Comparison of ENCODE assay signal across 9 mouse cellular contexts in the genomic region with DNA sequence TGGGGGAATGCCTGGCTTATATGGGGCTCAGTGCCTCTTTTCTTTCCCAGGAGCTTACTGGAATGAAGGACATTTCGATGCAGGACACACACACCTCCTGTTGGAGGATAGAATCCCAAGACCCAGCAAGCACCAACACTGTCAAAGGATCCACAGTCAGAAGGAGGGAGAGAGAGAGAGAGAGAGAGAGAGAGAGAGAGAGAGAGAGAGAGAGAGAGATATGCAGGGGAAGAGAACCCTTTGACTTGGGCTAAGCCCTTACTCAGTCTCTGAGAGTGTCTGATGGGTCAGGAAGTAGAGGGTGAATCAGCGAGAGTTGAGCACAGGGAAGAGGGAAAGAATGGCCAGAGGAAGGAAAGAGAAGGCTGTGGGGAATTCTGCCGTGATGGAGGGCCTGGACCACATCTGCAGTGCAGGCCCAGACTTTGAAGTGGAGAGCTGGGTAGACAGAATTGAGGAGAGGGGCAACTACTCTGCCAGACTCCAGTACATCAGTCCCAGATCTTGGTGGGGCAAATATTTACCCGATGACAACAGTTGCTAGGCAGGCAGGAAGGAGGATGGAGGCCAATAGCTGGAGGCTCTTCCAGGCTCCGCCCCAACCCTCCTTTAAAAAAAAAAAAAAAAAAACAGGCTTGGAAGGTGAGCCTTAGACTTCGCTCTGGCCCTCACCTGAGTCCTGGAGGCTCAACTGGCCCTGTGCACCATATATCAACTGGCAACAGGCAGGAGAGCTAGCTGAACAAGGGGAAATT. TPM values are rescaled to one million over a fixed set of nuclear protein-coding genes. Genes with fewer than 3 reads are reported as not detected.
DNase-seq lines count a peak whose midpoint lies in the region; ATAC-seq lines count a peak whose summit lies in the region.
"Had no signal": no experiment of that assay in that cellular context is flagged by ENCODE, and none has a peak within 500 bp of the region (broad histone marks: within the 10 kb centered on the region; RNA-seq: fewer than 3 reads in every experiment).

No protein-coding gene starts in this region.

- H3K4me2 ChIP-seq in hindbrain, embryonic 16.5 days (ENCODE audit: low read length), result no peak overlapping the region
- no peak overlapping the region for H3K4me2 ChIP-seq in heart, embryonic 14.5 days (ENCODE audit: low read length)

- no peak for ATAC-seq in hindbrain, embryonic 16.5 days
- no peak for ATAC-seq in heart, embryonic 14.5 days (ENCODE audit: insufficient number of reproducible peaks, insufficient read depth, low FRiP score, low read depth)
- no peak for ATAC-seq in megakaryocyte progenitor cell, adult 5-6 weeks (replicated peaks; ENCODE audit: poor library complexity)

- no peak for DNase-seq in hindbrain, embryonic 10.5 days (ENCODE audit: low spot score)
- DNase-seq in ES-E14 (ENCODE audit: low read depth, low spot score), result no peak
- no peak for DNase-seq in layer of hippocampus, adult 11-12 months (ENCODE audit: low spot score)
- DNase-seq in frontal cortex, postnatal 25 days (ENCODE audit: low spot score in 2 of 2), result no peak

- H3K4me3 ChIP-seq in hindbrain, embryonic 10.5 days, result peak overlapping the region; percentile 5; the same call in 1 of the 2 replicates
- no peak overlapping the region for H3K4me3 ChIP-seq in hindbrain, embryonic 16.5 days (ENCODE audit: low read length)
- H3K4me3 ChIP-seq in ES-E14 (ENCODE audit: insufficient read depth in 1 of 2, low read depth in 1 of 2, low read length in 2 of 2, poor library complexity in 1 of 2, severe bottlenecking in 1 of 2), result no peak overlapping the region
- H3K4me3 ChIP-seq in heart, embryonic 14.5 days (ENCODE audit: control insufficient read depth in 1 of 2, insufficient read depth in 1 of 2, low read depth in 1 of 2, low read length in 2 of 2), result no peak overlapping the region
- H3K4me3 ChIP-seq in macrophage (ENCODE audit: inconsistent target), result no peak overlapping the region

- H3K27ac ChIP-seq in hindbrain, embryonic 10.5 days, result peak overlapping the region; percentile 71
- H3K27ac ChIP-seq in hindbrain, embryonic 16.5 days (ENCODE audit: low read depth, low read length), result no peak overlapping the region
- H3K27ac ChIP-seq in ES-E14 (ENCODE audit: insufficient read depth, low read depth, low read length, poor library complexity, severe bottlenecking) (peak overlapping the region; percentile 58), macrophage (peak overlapping the region; percentile 56)
- peak overlapping the region; percentile 20 to 59 for H3K27ac ChIP-seq in heart, embryonic 14.5 days (replicated peaks in 1 of 2; ENCODE audit: control insufficient read depth in 1 of 2, insufficient read depth in 1 of 2, low read depth in 2 of 2, low read length in 2 of 2)

- H3K9me3 ChIP-seq in hindbrain, embryonic 10.5 days, result no peaks in the 10 kb centered on the region
- no peaks in the 10 kb centered on the region for H3K9me3 ChIP-seq in hindbrain, embryonic 16.5 days (ENCODE audit: control insufficient read depth, low read length)
- no peaks in the 10 kb centered on the region for H3K9me3 ChIP-seq in ES-E14 (ENCODE audit: control insufficient read depth, insufficient read depth, low read depth, low read length)
- H3K9me3 ChIP-seq in heart, embryonic 14.5 days (ENCODE audit: control insufficient read depth, low read length), result no peaks in the 10 kb centered on the region

- WGBS in hindbrain, embryonic 10.5 days, result 37% methylated on average over 6 of the region's 6 CpGs
- WGBS in hindbrain, embryonic 16.5 days, result 34% methylated on average over 6 of the region's 6 CpGs
- WGBS in heart, embryonic 14.5 days, result 34% methylated on average over 6 of the region's 6 CpGs
- 63% methylated on average over 6 of the region's 6 CpGs for WGBS in macrophage (ENCODE audit: missing documents)

- in situ Hi-C loops in ES-E14 (cut with MboI; ENCODE audit: low sequenced_read_pairs in 2 of 2, unreplicated experiment in 2 of 2), result no loop called here

- H3K36me3 ChIP-seq in hindbrain, embryonic 10.5 days, result no peaks in the 10 kb centered on the region
- H3K36me3 ChIP-seq in hindbrain, embryonic 16.5 days (ENCODE audit: control insufficient read depth, insufficient read depth, low read length), result no peaks in the 10 kb centered on the region
- H3K36me3 ChIP-seq in ES-E14 (ENCODE audit: control insufficient read depth, insufficient read depth, low read length, poor library complexity, severe bottlenecking) (no peaks in the 10 kb centered on the region), macrophage (ENCODE audit: inconsistent target) (no peaks in the 10 kb centered on the region)
- H3K36me3 ChIP-seq in heart, embryonic 14.5 days (ENCODE audit: control insufficient read depth, insufficient read depth, low read length), result no peaks in the 10 kb centered on the region

- no peaks in the 10 kb centered on the region; the same call in 1 of the 2 replicates for H3K79me2 ChIP-seq in macrophage (ENCODE audit: inconsistent target)

- H3K27me3 ChIP-seq in hindbrain, embryonic 10.5 days (ENCODE audit: insufficient read depth, poor library complexity, severe bottlenecking), result peaks cover 3% of the 10 kb centered on the region
- H3K27me3 ChIP-seq in hindbrain, embryonic 16.5 days (replicated peaks; ENCODE audit: control insufficient read depth, insufficient read depth, low read length), result no peaks in the 10 kb centered on the region
- no peaks in the 10 kb centered on the region for H3K27me3 ChIP-seq in heart, embryonic 14.5 days (ENCODE audit: control insufficient read depth, insufficient read depth, low read length)

- H3K9ac ChIP-seq in hindbrain, embryonic 16.5 days (ENCODE audit: low read depth, low read length), result no peak overlapping the region
- peak overlapping the region; percentile 26; the same call in 1 of the 2 replicates for H3K9ac ChIP-seq in ES-E14 (ENCODE audit: insufficient read depth, low read depth, low read length, poor library complexity, severe bottlenecking)
- peak overlapping the region; percentile 36; the same call in 1 of the 2 replicates for H3K9ac ChIP-seq in heart, embryonic 14.5 days (ENCODE audit: low read length)

- peaks cover 44% of the 10 kb centered on the region for H3K4me1 ChIP-seq in hindbrain, embryonic 10.5 days (replicated peaks)
- peaks cover 21% of the 10 kb centered on the region for H3K4me1 ChIP-seq in hindbrain, embryonic 16.5 days (ENCODE audit: control insufficient read depth, insufficient read depth, low read depth, low read length)
- H3K4me1 ChIP-seq in ES-E14 (ENCODE audit: control insufficient read depth in 2 of 2, insufficient read depth in 2 of 2, low read length in 2 of 2, poor library complexity in 1 of 2), result peaks cover 11 to 46% of the 10 kb centered on the region in 2 experiments; a peak in 3 of 4 replicates
- H3K4me1 ChIP-seq in heart, embryonic 14.5 days (ENCODE audit: control insufficient read depth in 2 of 2, insufficient read depth in 2 of 2, low read length in 2 of 2), result peaks cover 32 to 41% of the 10 kb centered on the region in 2 experiments

RNA-seq across cellular contexts. Expression of a gene that starts 2.6 kb away (rescaled TPM):
- polyA plus RNA-seq in hindbrain, embryonic 10.5 days (2016; fragmentation: Nextera tagmentation; extraction: Ambion mirVana), result 13.4 and 24.0 TPM in 2 replicates
- polyA plus RNA-seq in hindbrain, embryonic 16.5 days (2015; fragmentation: Nextera tagmentation; extraction: Ambion mirVana), result 62.3 and 70.4 TPM in 2 replicates
- total RNA-seq in ES-E14 (2012; rRNA removed), result 80.1 and 121 TPM in 2 replicates
- polyA plus RNA-seq in heart, embryonic 14.5 days (2014; fragmentation: Nextera tagmentation; extraction: Ambion mirVana), result 76.7 and 84.1 TPM in 2 replicates
- total RNA-seq in macrophage (2018; cell fraction: chromatin; rRNA removed), result 100 to 1,000 TPM in 8 of 26 experiments, 10 to 100 TPM in 18; 18.3 to 483 (median 71.9) TPM
- total RNA-seq in macrophage (2018; cell fraction: cytosol; rRNA removed), result 100 to 1,000 TPM in 13 of 26 experiments, 10 to 100 TPM in 13; 61.7 to 262 (median 112) TPM
- 100 to 1,000 TPM in 11 of 26 experiments, 10 to 100 TPM in 15; 40.2 to 222 (median 79.2) TPM for total RNA-seq in macrophage (2018; cell fraction: nucleus; rRNA removed)
- polyA plus RNA-seq in macrophage (2018), result 96.7 to 217 TPM (median 105 TPM) in 3 replicates
- total RNA-seq in megakaryocyte progenitor cell, adult 5-6 weeks (2015), result 2.3 and 2.6 TPM in 2 replicates
- 5.8 and 9.8 TPM in 2 replicates for total RNA-seq in megakaryocyte progenitor cell, adult 5-6 weeks (2017)

RNA-seq across cellular contexts. Expression of a gene that starts 19.9 kb away (rescaled TPM):
- 30.7 and 31.0 TPM in 2 replicates for polyA plus RNA-seq in hindbrain, embryonic 10.5 days (2016; fragmentation: Nextera tagmentation; extraction: Ambion mirVana)
- 20.4 and 22.1 TPM in 2 replicates for polyA plus RNA-seq in hindbrain, embryonic 16.5 days (2015; fragmentation: Nextera tagmentation; extraction: Ambion mirVana)
- total RNA-seq in ES-E14 (2012; rRNA removed), result 24.9 and 29.8 TPM in 2 replicates
- 9.0 and 11.0 TPM in 2 replicates for polyA plus RNA-seq in heart, embryonic 14.5 days (2014; fragmentation: Nextera tagmentation; extraction: Ambion mirVana)
- 1 to 10 TPM in 2 of 26 experiments, under 1 TPM in 17, not detected in 7; 0.11 to 1.7 (median 0.21) TPM for total RNA-seq in macrophage (2018; cell fraction: chromatin; rRNA removed)
- under 1 TPM in 25 of 26 experiments, not detected in 1; 0.03 to 0.33 (median 0.06) TPM for total RNA-seq in macrophage (2018; cell fraction: cytosol; rRNA removed)
- 1 to 10 TPM in 2 of 26 experiments, under 1 TPM in 10, not detected in 14; 0.05 to 2.3 (median 0.19) TPM for total RNA-seq in macrophage (2018; cell fraction: nucleus; rRNA removed)
- 0.08 to 0.10 TPM (median 0.10 TPM) in 3 replicates for polyA plus RNA-seq in macrophage (2018)
- total RNA-seq in megakaryocyte progenitor cell, adult 5-6 weeks (2015), result 3.8 and 3.9 TPM in 2 replicates
- 1.7 and 2.8 TPM in 2 replicates for total RNA-seq in megakaryocyte progenitor cell, adult 5-6 weeks (2017)

RNA-seq across cellular contexts. Expression of a gene that starts 35.8 kb away (rescaled TPM):
- 2.1 and 2.9 TPM in 2 replicates for polyA plus RNA-seq in hindbrain, embryonic 10.5 days (2016; fragmentation: Nextera tagmentation; extraction: Ambion mirVana)
- polyA plus RNA-seq in hindbrain, embryonic 16.5 days (2015; fragmentation: Nextera tagmentation; extraction: Ambion mirVana), result 0.15 TPM in 1 of 2 replicates, not detected in the other
- 2.1 and 4.0 TPM in 2 replicates for total RNA-seq in ES-E14 (2012; rRNA removed)
- 0.30 TPM in 1 of 2 replicates, not detected in the other for polyA plus RNA-seq in heart, embryonic 14.5 days (2014; fragmentation: Nextera tagmentation; extraction: Ambion mirVana)
- total RNA-seq in macrophage (2018; cell fraction: chromatin; rRNA removed), result 1 to 10 TPM in 8 of 26 experiments, not detected in 18; 1.2 to 4.1 (median 2.6) TPM
- total RNA-seq in macrophage (2018; cell fraction: cytosol; rRNA removed), result not detected
- 1 to 10 TPM in 2 of 26 experiments, under 1 TPM in 2, not detected in 22; 0.72 to 2.6 (median 0.99) TPM for total RNA-seq in macrophage (2018; cell fraction: nucleus; rRNA removed)
- not detected in 3 replicates for polyA plus RNA-seq in macrophage (2018)
- total RNA-seq in megakaryocyte progenitor cell, adult 5-6 weeks (2015), result 0.17 TPM in 1 of 2 replicates, not detected in the other
- 0.37 TPM in 1 of 2 replicates, not detected in the other for total RNA-seq in megakaryocyte progenitor cell, adult 5-6 weeks (2017)
- total RNA-seq: layer of hippocampus, adult 18-20 months had no signal

RNA-seq across cellular contexts. Expression of a gene that starts 40.6 kb away (rescaled TPM):
- 173 and 180 TPM in 2 replicates for polyA plus RNA-seq in hindbrain, embryonic 10.5 days (2016; fragmentation: Nextera tagmentation; extraction: Ambion mirVana)
- polyA plus RNA-seq in hindbrain, embryonic 16.5 days (2015; fragmentation: Nextera tagmentation; extraction: Ambion mirVana), result 184 and 218 TPM in 2 replicates
- total RNA-seq in ES-E14 (2012; rRNA removed), result 108 and 112 TPM in 2 replicates
- polyA plus RNA-seq in heart, embryonic 14.5 days (2014; fragmentation: Nextera tagmentation; extraction: Ambion mirVana), result 75.6 and 87.5 TPM in 2 replicates
- total RNA-seq in macrophage (2018; cell fraction: chromatin; rRNA removed), result 10 to 100 TPM in 7 of 26 experiments, 1 to 10 TPM in 16, not detected in 3; 1.9 to 25.1 (median 4.5) TPM
- 100 to 1,000 TPM in 22 of 26 experiments, 10 to 100 TPM in 4; 84.4 to 168 (median 109) TPM for total RNA-seq in macrophage (2018; cell fraction: cytosol; rRNA removed)
- 10 to 100 TPM in 24 of 26 experiments, 1 to 10 TPM in 2; 7.2 to 35.9 (median 19.1) TPM for total RNA-seq in macrophage (2018; cell fraction: nucleus; rRNA removed)
- polyA plus RNA-seq in macrophage (2018), result 164 to 206 TPM (median 186 TPM) in 3 replicates
- total RNA-seq in megakaryocyte progenitor cell, adult 5-6 weeks (2015), result 42.4 and 46.4 TPM in 2 replicates
- 93.9 and 115 TPM in 2 replicates for total RNA-seq in megakaryocyte progenitor cell, adult 5-6 weeks (2017)

RNA-seq across cellular contexts. Expression of a gene that starts 41.2 kb away (rescaled TPM):
- polyA plus RNA-seq in hindbrain, embryonic 10.5 days (2016; fragmentation: Nextera tagmentation; extraction: Ambion mirVana), result 69.0 and 72.5 TPM in 2 replicates
- polyA plus RNA-seq in hindbrain, embryonic 16.5 days (2015; fragmentation: Nextera tagmentation; extraction: Ambion mirVana), result 40.1 and 44.4 TPM in 2 replicates
- 103 and 135 TPM in 2 replicates for total RNA-seq in ES-E14 (2012; rRNA removed)
- polyA plus RNA-seq in heart, embryonic 14.5 days (2014; fragmentation: Nextera tagmentation; extraction: Ambion mirVana), result 37.4 and 37.5 TPM in 2 replicates
- total RNA-seq in macrophage (2018; cell fraction: chromatin; rRNA removed), result 10 to 100 TPM; 13.2 to 83.4 (median 37.9) TPM
- 10 to 100 TPM; 19.8 to 27.6 (median 24.4) TPM for total RNA-seq in macrophage (2018; cell fraction: cytosol; rRNA removed)
- total RNA-seq in macrophage (2018; cell fraction: nucleus; rRNA removed), result 10 to 100 TPM; 15.2 to 81.8 (median 29.2) TPM
- polyA plus RNA-seq in macrophage (2018), result 26.3 to 31.7 TPM (median 26.5 TPM) in 3 replicates
- total RNA-seq in megakaryocyte progenitor cell, adult 5-6 weeks (2015), result 42.0 and 49.7 TPM in 2 replicates
- 40.6 and 47.5 TPM in 2 replicates for total RNA-seq in megakaryocyte progenitor cell, adult 5-6 weeks (2017)
